Mouse (Mus musculus) limb, embryonic 10.5 days (tissue): ENCODE measurements around the gene Rfxank. TPM values are rescaled to one million over a fixed set of nuclear protein-coding genes. Genes with fewer than 3 reads are reported as not detected.

ENCODE experiments used
- DNase-seq: peaks from one replicate; pipeline ENCODE4 v3.0.0-alpha.2; 2017; ENCODE audit warnings: low spot score
- H3K27ac ChIP-seq: fragments of 300-500 bp; sonication (generic); 2 replicates; pipeline ENCODE4 v1.5.1; 2016; ENCODE audit warnings: mild to moderate bottlenecking
- H3K27me3 ChIP-seq: fragments of 300-500 bp; sonication (generic); 2 replicates; pipeline ENCODE4 v1.6.1; 2016; ENCODE audit warnings: low read depth, mild to moderate bottlenecking; ENCODE audit not compliant: poor library complexity, severe bottlenecking
- H3K36me3 ChIP-seq: fragments of 300-500 bp; sonication (generic); 2 replicates; pipeline ENCODE4 v1.6.1; 2016; ENCODE audit warnings: mild to moderate bottlenecking, moderate library complexity
- H3K4me1 ChIP-seq: fragments of 300-500 bp; sonication (generic); 2 replicates; pipeline ENCODE4 v1.6.1; 2016
- H3K4me3 ChIP-seq: fragments of 300-500 bp; sonication (generic); 2 replicates; pipeline ENCODE4 v1.5.1; 2016; ENCODE audit warnings: mild to moderate bottlenecking, moderate library complexity
- H3K9me3 ChIP-seq: fragments of 300-500 bp; sonication (generic); replicated peaks from 2 replicates; pipeline ENCODE4 v1.6.1; 2016; ENCODE audit warnings: mild to moderate bottlenecking
- WGBS: fragments of 180-500 bp; shearing (Covaris S2); methylation state at CpG from one replicate; pipeline ENCODE4 v1.1.7; 2016; 5-methylcytosine and 5-hydroxymethylcytosine counted together
- polyA plus RNA-seq: library from polyadenylated mRNA; unstranded; fragments of >200 nt; fragmentation: Nextera tagmentation; extraction: Ambion mirVana; gene quantifications from 2 replicates; pipeline ENCODE4 v1.2.1, GENCODE M21; 2016

Rfxank gene
- polyA plus RNA-seq, 1 experiment from 2014 or later = 27.9 TPM

GRCm38 (mm10) chr8:70170116-70170515 lies 31.2 kb upstream of the Rfxank start:
- peaks cover 38% of the 10 kb centered on the region for H3K4me1 ChIP-seq
- H3K4me3 ChIP-seq = no peak overlapping the region
- no peak for DNase-seq
- no peaks in the 10 kb centered on the region for H3K9me3 ChIP-seq
- H3K27ac ChIP-seq = no peak overlapping the region
- WGBS = 84% methylated on average over 3 of the region's 3 CpGs
- H3K27me3 ChIP-seq = peaks cover 24% of the 10 kb centered on the region
- H3K36me3 ChIP-seq = peaks cover 12% of the 10 kb centered on the region

- no peaks in the 10 kb centered on the region for H3K9me3 ChIP-seq
- H3K4me1 ChIP-seq = peaks cover 18% of the 10 kb centered on the region
- 3% methylated on average over 21 of the region's 21 CpGs for WGBS
- H3K4me3 ChIP-seq = peak overlapping the region; percentile 37
- no peaks in the 10 kb centered on the region for H3K36me3 ChIP-seq
- H3K27ac ChIP-seq = peak overlapping the region; percentile 50
- peak; percentile 95 for DNase-seq
- peaks cover 41% of the 10 kb centered on the region for H3K27me3 ChIP-seq
Measured at GRCm38 (mm10) chr8:70166504-70167110, 27.7 kb upstream of the Rfxank start.

GRCm38 (mm10) chr8:70163316-70163715 lies 24.4 kb upstream of the Rfxank start:
- Histone ChIP-seq H3K4me1 (peaks cover 29% of the 10 kb centered on the region), H3K9me3 (no peaks in the 10 kb centered on the region), H3K4me3 (no peak overlapping the region), H3K27me3 (peaks cover 49% of the 10 kb centered on the region), H3K36me3 (no peaks in the 10 kb centered on the region), H3K27ac (no peak overlapping the region)
- WGBS = 93% methylated on average over 3 of the region's 3 CpGs
- DNase-seq = no peak

GRCm38 (mm10) chr8:70160015-70160414 lies 21.1 kb upstream of the Rfxank start:
- no peak for DNase-seq
- H3K27ac ChIP-seq = no peak overlapping the region
- H3K9me3 ChIP-seq = no peaks in the 10 kb centered on the region
- H3K4me3 ChIP-seq = no peak overlapping the region
- H3K27me3 ChIP-seq = peaks cover 43% of the 10 kb centered on the region
- 70% methylated on average over 13 of the region's 13 CpGs for WGBS
- H3K4me1 ChIP-seq = peaks cover 17% of the 10 kb centered on the region
- H3K36me3 ChIP-seq = no peaks in the 10 kb centered on the region

DNA sequence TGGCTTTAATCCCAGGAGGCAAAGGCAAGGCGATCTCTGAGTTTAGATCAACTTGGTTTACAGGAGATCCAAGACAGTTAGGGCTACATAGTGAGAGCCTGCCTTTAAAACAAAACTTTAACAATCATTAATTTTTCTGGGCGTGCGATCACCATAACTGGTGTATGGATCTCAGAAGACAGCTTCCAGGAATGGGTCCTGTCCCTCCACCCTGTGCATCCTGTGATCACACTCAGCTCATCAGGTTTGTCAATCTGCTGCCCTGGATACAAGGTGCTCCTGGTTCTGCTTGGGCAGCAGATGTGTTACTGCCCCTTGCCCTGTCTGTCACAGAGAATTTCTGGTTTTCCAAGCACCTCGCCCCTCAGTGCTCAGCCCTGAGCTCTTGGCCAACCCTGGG lies 20.3 kb upstream of the Rfxank start:
- 88% methylated on average over 4 of the region's 4 CpGs for WGBS
- Histone ChIP-seq H3K27ac (no peak overlapping the region), H3K27me3 (peaks cover 35% of the 10 kb centered on the region), H3K36me3 (no peaks in the 10 kb centered on the region), H3K4me1 (peaks cover 17% of the 10 kb centered on the region), H3K4me3 (peak overlapping the region; percentile 54; the same call in 1 of the 2 replicates), H3K9me3 (no peaks in the 10 kb centered on the region)
- DNase-seq = no peak

DNA sequence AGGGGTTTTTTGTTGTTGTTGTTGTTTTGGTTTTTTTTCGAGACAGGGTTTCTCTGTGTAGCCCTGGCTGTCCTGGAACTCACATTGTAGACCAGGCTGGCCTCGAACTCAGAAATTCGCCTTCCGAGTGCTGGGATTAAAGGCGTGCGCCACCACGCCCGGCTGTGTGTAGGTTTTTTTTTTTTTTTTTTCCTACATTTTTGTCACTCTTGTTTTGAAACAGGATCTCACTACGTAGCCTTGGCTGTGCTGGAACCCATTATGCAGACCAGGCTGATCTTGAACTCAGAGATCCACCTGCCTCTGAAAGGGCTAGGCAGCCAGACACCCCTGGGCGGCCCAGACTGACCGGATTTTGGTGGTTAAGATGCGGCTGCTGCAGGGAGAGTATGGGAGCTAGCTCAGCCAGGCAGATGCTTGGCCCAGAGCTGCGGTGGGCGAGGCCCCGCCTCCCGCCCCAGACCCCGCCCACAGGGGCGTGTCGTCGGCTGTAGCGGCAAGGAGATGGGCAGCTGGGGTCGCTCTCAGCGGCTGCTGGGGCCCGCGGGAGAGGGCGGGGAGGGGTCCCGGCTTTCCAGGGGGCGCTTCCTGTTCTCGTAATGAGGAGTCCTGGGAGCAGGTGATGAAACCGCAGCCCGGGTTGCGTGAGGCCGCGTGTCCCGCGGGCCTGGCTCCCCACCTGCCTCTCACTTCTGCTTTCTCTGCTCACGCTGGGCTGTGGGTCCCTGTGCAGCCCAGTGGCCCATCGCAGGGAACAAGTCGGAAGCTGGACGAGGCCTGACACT lies 19.3 kb upstream of the Rfxank start:
- H3K36me3 ChIP-seq = no peaks in the 10 kb centered on the region
- WGBS = 13% methylated on average over 40 of the region's 40 CpGs
- H3K27me3 ChIP-seq = peaks cover 32% of the 10 kb centered on the region
- peak overlapping the region; percentile 54 for H3K4me3 ChIP-seq
- DNase-seq = peak; percentile 89
- H3K27ac ChIP-seq = peak overlapping the region; percentile 69
- no peaks in the 10 kb centered on the region for H3K9me3 ChIP-seq
- peaks cover 17% of the 10 kb centered on the region for H3K4me1 ChIP-seq

- Histone ChIP-seq H3K4me3 (no peak overlapping the region), H3K4me1 (peaks cover 23% of the 10 kb centered on the region), H3K9me3 (no peaks in the 10 kb centered on the region), H3K27me3 (peaks cover 37% of the 10 kb centered on the region), H3K27ac (no peak overlapping the region), H3K36me3 (no peaks in the 10 kb centered on the region)
- DNase-seq = no peak
- 85% methylated on average over 1 of the region's 1 CpGs for WGBS
Measured at GRCm38 (mm10) chr8:70157240-70157800, 18.4 kb upstream of the Rfxank start.

DNA sequence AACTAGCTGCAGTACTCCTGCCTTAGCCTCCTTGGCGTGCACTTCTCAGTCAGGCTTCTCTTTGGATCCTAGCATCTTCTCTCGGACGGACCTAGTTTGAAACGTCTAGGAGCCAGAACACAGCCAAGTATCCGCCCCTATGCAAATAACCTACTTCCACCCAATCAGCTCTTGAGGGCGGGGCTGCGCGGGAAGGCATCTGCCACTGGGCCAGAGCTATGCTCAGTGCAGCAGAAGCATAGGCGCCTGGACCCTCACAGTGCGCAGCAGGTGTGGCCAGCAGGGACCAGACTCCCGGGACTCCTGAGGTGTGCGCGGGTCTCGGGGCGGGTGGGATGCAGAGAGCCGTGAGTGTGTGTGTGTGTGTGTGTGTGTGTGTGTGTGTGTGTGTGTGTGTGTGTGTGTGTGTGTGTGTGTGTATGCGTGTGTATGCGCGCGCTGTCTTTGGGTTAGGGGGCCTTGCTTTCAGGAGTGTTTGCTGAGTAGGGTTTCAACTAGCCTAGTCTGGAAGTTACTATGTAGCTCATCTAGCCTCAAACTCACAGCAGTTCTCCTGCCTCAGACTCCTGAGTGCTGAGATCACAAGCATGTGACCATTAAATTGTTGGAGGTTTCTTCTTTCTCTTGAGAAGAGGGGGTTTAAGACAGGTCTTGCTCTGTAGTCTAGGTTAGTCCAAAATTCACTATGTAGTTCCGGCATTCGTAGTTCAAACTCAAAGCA lies 13.7 kb upstream of the Rfxank start:
- peak; percentile 83 for DNase-seq
- Histone ChIP-seq H3K36me3 (no peaks in the 10 kb centered on the region), H3K27ac (no peak overlapping the region), H3K4me1 (peaks cover 17% of the 10 kb centered on the region), H3K9me3 (no peaks in the 10 kb centered on the region), H3K27me3 (peaks cover 54% of the 10 kb centered on the region), H3K4me3 (peak overlapping the region; percentile 35; the same call in 1 of the 2 replicates)
- 10% methylated on average over 19 of the region's 22 CpGs for WGBS

GRCm38 (mm10) chr8:70150158-70150557 lies 11.2 kb upstream of the Rfxank start:
- Histone ChIP-seq H3K36me3 (peaks cover 24% of the 10 kb centered on the region), H3K4me1 (peaks cover 17% of the 10 kb centered on the region), H3K9me3 (no peaks in the 10 kb centered on the region), H3K4me3 (no peak overlapping the region), H3K27ac (no peak overlapping the region), H3K27me3 (peaks cover 36% of the 10 kb centered on the region)
- WGBS = 14% methylated on average over 13 of the region's 13 CpGs
- DNase-seq = peak; percentile 54

DNA sequence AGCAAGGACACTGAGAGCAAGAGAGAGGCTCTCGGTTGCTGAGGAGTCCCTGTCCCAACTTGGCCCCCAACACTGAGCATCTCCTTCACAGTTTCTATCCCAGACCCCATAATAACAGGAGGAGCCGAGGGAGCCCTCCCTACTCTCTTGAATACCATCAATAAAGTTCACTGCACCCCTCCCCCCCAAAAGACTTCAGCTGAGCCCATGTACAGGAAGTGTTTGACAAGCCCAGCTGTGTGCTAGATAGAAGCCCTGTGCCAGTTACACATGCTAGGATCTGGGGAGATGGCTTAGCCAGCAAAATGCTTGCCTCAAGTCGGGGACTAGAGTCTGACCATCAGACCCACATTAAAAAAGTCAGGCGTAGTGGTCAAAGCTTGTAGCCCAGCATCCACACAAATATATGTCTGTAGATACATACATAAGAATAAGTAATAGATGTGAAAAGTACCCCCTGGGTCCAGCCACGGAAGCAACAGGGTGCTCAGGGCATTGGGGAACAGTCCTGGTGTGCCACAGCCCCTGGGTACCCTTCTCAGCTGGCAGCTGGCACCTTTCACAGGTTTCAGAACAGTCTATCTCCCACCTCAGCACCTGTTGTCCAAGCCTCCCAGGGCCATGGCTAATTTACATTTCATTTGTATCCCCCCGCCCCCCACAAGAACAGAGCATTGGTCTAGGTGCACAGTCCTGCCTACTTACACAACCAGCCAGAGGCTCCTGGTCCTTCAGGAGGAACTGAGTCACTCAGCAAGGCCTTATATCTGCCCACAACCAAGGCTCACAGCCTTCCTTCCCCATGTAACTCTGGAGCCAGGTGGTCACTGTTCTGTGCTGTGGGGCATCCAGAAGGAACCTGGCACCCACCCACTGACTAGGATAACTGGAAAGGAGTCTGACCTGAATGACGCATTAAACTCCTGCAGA lies 9.0 kb upstream of the Rfxank start:
- WGBS = 89% methylated on average over 7 of the region's 7 CpGs
- Histone ChIP-seq H3K36me3 (peaks cover 45% of the 10 kb centered on the region), H3K27me3 (peaks cover 28% of the 10 kb centered on the region), H3K4me3 (no peak overlapping the region), H3K4me1 (peaks cover 17% of the 10 kb centered on the region), H3K27ac (no peak overlapping the region), H3K9me3 (no peaks in the 10 kb centered on the region)
- no peak for DNase-seq

DNA sequence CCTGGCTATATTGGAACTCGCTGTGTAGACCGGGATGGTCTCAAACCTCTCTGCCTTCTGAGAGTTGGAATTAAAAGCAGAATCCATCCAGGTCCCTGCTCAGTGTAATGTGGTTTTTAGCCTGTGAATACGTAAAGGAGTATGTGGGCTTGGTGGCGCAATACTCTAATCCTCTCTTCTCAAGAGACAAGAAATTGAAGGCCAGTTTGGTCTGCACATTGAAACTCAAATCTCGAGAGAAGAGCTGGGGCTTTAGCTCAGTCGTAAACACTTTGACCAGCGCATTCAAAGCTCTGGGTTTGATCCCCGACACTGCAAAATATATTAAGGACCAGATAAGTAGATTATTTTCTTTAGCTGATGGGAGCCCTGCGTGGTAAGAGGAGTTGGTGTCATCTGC lies 1.0 kb upstream of the Rfxank start:
- Histone ChIP-seq H3K27ac (peak overlapping the region; percentile 89), H3K27me3 (no peaks in the 10 kb centered on the region), H3K4me3 (peak overlapping the region; percentile 89), H3K36me3 (peaks cover 62% of the 10 kb centered on the region), H3K9me3 (no peaks in the 10 kb centered on the region), H3K4me1 (peaks cover 20% of the 10 kb centered on the region)
- WGBS = 16% methylated on average over 9 of the region's 9 CpGs
- no peak for DNase-seq

DNA sequence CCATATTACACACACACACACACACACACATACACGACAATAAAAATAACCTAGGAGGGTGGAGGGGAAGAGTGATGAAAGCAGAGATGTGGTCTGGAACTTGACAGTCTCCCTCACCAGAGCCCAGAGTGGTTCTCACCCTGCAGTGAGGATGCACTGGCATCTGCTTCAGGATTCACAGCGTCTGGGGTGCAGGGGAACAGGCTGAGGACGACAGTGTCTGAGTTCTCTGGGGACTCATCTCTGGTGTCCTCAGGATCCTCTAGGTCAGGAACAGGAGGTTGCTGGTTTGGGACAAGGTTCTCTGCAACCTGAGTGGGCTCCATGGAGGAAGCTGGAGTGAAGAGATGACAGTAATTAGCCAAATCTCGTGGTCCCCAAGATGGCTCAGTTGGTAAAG lies 1.1 kb downstream of the Rfxank start:
- H3K36me3 ChIP-seq = peaks cover 62% of the 10 kb centered on the region
- WGBS = 83% methylated on average over 4 of the region's 4 CpGs
- DNase-seq = no peak
- no peaks in the 10 kb centered on the region for H3K27me3 ChIP-seq
- peaks cover 20% of the 10 kb centered on the region for H3K4me1 ChIP-seq
- H3K9me3 ChIP-seq = no peaks in the 10 kb centered on the region
- no peak overlapping the region for H3K27ac ChIP-seq
- peak overlapping the region; percentile 89 for H3K4me3 ChIP-seq
